ENCODE assay signal across 17 mouse cellular contexts in genomic region chr16:85150902-85151301, GRCm38 (mm10). TPM values are rescaled to one million over a fixed set of nuclear protein-coding genes. Genes with fewer than 3 reads are reported as not detected.
DNase-seq lines count a peak whose midpoint lies in the region; ATAC-seq and TF ChIP-seq lines count a peak whose summit lies in the region.
"Had no signal": no experiment of that assay in that cellular context is flagged by ENCODE, and none has a peak within 500 bp of the region (broad histone marks: within the 10 kb centered on the region; RNA-seq: fewer than 3 reads in every experiment).

No protein-coding gene starts in this region.

- H3K4me3 ChIP-seq in gastrocnemius, adult 2 months, result peak overlapping the region; percentile 47
- no peak overlapping the region for H3K4me3 ChIP-seq in kidney, embryonic 15.5 days (replicated peaks)
- no peak overlapping the region for H3K4me3 ChIP-seq in neural tube, embryonic 13.5 days
- H3K4me3 ChIP-seq in neural tube, embryonic 15.5 days (replicated peaks), result no peak overlapping the region
- H3K4me3 ChIP-seq in heart, postnatal 0 days (ENCODE audit: low read depth, low read length), result peak overlapping the region; percentile 11; the same call in 1 of the 2 replicates
- H3K4me3 ChIP-seq: liver, embryonic 12.5 days had no signal

- ATAC-seq in kidney, embryonic 15.5 days (replicated peaks; ENCODE audit: low FRiP score), result no peak
- ATAC-seq in neural tube, embryonic 13.5 days (ENCODE audit: low read depth), result no peak
- no peak for ATAC-seq in neural tube, embryonic 15.5 days (ENCODE audit: low FRiP score)
- ATAC-seq in heart, postnatal 0 days (ENCODE audit: insufficient read depth, low read depth), result no peak
- ATAC-seq: liver, embryonic 12.5 days had no signal

- no peaks in the 10 kb centered on the region; the same call in 1 of the 2 replicates for H3K36me3 ChIP-seq in kidney, embryonic 15.5 days
- peaks cover 6% of the 10 kb centered on the region; the same call in 1 of the 2 replicates for H3K36me3 ChIP-seq in neural tube, embryonic 13.5 days
- H3K36me3 ChIP-seq in neural tube, embryonic 15.5 days, result no peaks in the 10 kb centered on the region
- H3K36me3 ChIP-seq in heart, postnatal 0 days (replicated peaks; ENCODE audit: control insufficient read depth, insufficient read depth, low read length), result no peaks in the 10 kb centered on the region
- H3K36me3 ChIP-seq: liver, embryonic 12.5 days had no signal

- 11% methylated on average over 9 of the region's 9 CpGs for WGBS in kidney, embryonic 15.5 days
- WGBS in neural tube, embryonic 13.5 days, result 56% methylated on average over 9 of the region's 9 CpGs
- WGBS in neural tube, embryonic 15.5 days, result 57% methylated on average over 9 of the region's 9 CpGs
- 22% methylated on average over 9 of the region's 9 CpGs for WGBS in heart, postnatal 0 days

- TF ChIP-seq CTCF in gastrocnemius, adult 2 months (IDR thresholded peaks at IDR 0.05), result no peak
- TF ChIP-seq CTCF in heart, postnatal 0 days (IDR thresholded peaks at IDR 0.05; ENCODE audit: low read depth), result no peak

- peak; percentile 37 for DNase-seq in gastrocnemius, adult 2 months
- no peak for DNase-seq in gastrocnemius, postnatal 4 days (ENCODE audit: low spot score in 2 of 2)
- no peak for DNase-seq in kidney, adult 8-10 months
- DNase-seq in heart, postnatal 0 days (ENCODE audit: low spot score), result no peak
- no peak for DNase-seq in neural tube, embryonic 10.5 days (ENCODE audit: extremely low spot score, low spot score)
- DNase-seq: adrenal gland, postnatal 25 days; layer of hippocampus, postnatal 36 days; left cerebral cortex, postnatal 4 days; lung, postnatal 36 days; right cerebral cortex, postnatal 25 days; thymus, postnatal 36 days had no signal

- TF ChIP-seq EP300 in heart, postnatal 0 days (IDR thresholded peaks at IDR 0.05; ENCODE audit: low read depth), result no peak

- H3K4me2 ChIP-seq in kidney, embryonic 15.5 days, result peak overlapping the region; percentile 12; the same call in 1 of the 2 replicates
- no peak overlapping the region for H3K4me2 ChIP-seq in neural tube, embryonic 13.5 days
- no peak overlapping the region for H3K4me2 ChIP-seq in neural tube, embryonic 15.5 days
- H3K4me2 ChIP-seq in heart, postnatal 0 days (ENCODE audit: low read depth, low read length), result peak overlapping the region; percentile 44; the same call in 1 of the 2 replicates
- H3K4me2 ChIP-seq: liver, embryonic 12.5 days; midbrain, embryonic 11.5 days had no signal

- H3K27me3 ChIP-seq in kidney, embryonic 15.5 days, result no peaks in the 10 kb centered on the region
- H3K27me3 ChIP-seq in neural tube, embryonic 13.5 days, result no peaks in the 10 kb centered on the region
- no peaks in the 10 kb centered on the region for H3K27me3 ChIP-seq in neural tube, embryonic 15.5 days (replicated peaks)
- no peaks in the 10 kb centered on the region for H3K27me3 ChIP-seq in heart, postnatal 0 days (ENCODE audit: control insufficient read depth, insufficient read depth, low read length)
- H3K27me3 ChIP-seq: liver, embryonic 12.5 days had no signal

- H3K9me3 ChIP-seq in kidney, embryonic 15.5 days (replicated peaks), result no peaks in the 10 kb centered on the region
- no peaks in the 10 kb centered on the region for H3K9me3 ChIP-seq in neural tube, embryonic 13.5 days
- no peaks in the 10 kb centered on the region for H3K9me3 ChIP-seq in neural tube, embryonic 15.5 days (replicated peaks)
- H3K9me3 ChIP-seq in heart, postnatal 0 days (replicated peaks; ENCODE audit: control insufficient read depth, low read length), result no peaks in the 10 kb centered on the region
- H3K9me3 ChIP-seq: liver, embryonic 12.5 days had no signal

- peak overlapping the region; percentile 77 for H3K27ac ChIP-seq in gastrocnemius, adult 2 months
- H3K27ac ChIP-seq in kidney, embryonic 15.5 days, result peak overlapping the region; percentile 55
- H3K27ac ChIP-seq in neural tube, embryonic 13.5 days (replicated peaks), result 0 out of 2 replicates have a peak overlapping the region, but pooled peaks have one; percentile 13
- H3K27ac ChIP-seq in neural tube, embryonic 15.5 days (replicated peaks), result no peak overlapping the region
- peak overlapping the region; percentile 76 for H3K27ac ChIP-seq in heart, postnatal 0 days (ENCODE audit: low read depth)
- H3K27ac ChIP-seq: liver, embryonic 12.5 days had no signal

- peaks cover 69% of the 10 kb centered on the region for H3K4me1 ChIP-seq in kidney, embryonic 15.5 days
- peaks cover 63% of the 10 kb centered on the region for H3K4me1 ChIP-seq in neural tube, embryonic 13.5 days (replicated peaks)
- H3K4me1 ChIP-seq in neural tube, embryonic 15.5 days, result peaks cover 40% of the 10 kb centered on the region
- H3K4me1 ChIP-seq in heart, postnatal 0 days (ENCODE audit: control insufficient read depth, insufficient read depth), result peaks cover 62% of the 10 kb centered on the region

- intact Hi-C loops in gastrocnemius, adult 2 months (cut with DNase I), result no loop called here

- no peak overlapping the region for H3K9ac ChIP-seq in kidney, embryonic 15.5 days
- no peak overlapping the region for H3K9ac ChIP-seq in neural tube, embryonic 13.5 days
- H3K9ac ChIP-seq in neural tube, embryonic 15.5 days (replicated peaks), result no peak overlapping the region; the same call in 1 of the 2 replicates
- H3K9ac ChIP-seq in heart, postnatal 0 days (replicated peaks; ENCODE audit: low read depth, low read length), result 0 out of 2 replicates have a peak overlapping the region, but pooled peaks have one; percentile 29
- H3K9ac ChIP-seq: liver, embryonic 12.5 days had no signal

RNA-seq across cellular contexts. Expression of gene App, which starts 22.7 kb away (rescaled TPM):
- total RNA-seq in gastrocnemius, adult 2 months (2021), result 100 to 1,000 TPM in 1 of 2 experiments, 10 to 100 TPM in 1; 66.5 to 103 TPM
- total RNA-seq in gastrocnemius, postnatal 4 days (2021), result 100 to 1,000 TPM; 259 to 283 TPM
- 269 and 292 TPM in 2 replicates for polyA plus RNA-seq in kidney, embryonic 15.5 days (2015; fragmentation: Nextera tagmentation; extraction: Ambion mirVana)
- 388 and 419 TPM in 2 replicates for polyA plus RNA-seq in neural tube, embryonic 13.5 days (2015; fragmentation: Nextera tagmentation; extraction: Ambion mirVana)
- polyA plus RNA-seq in neural tube, embryonic 15.5 days (2015; fragmentation: Nextera tagmentation; extraction: Ambion mirVana), result 454 and 487 TPM in 2 replicates
- 139 and 171 TPM in 2 replicates for total RNA-seq in heart, postnatal 0 days (2014; rRNA removed; ENCODE audit: low replicate concordance)
- polyA plus RNA-seq in heart, postnatal 0 days (2015; fragmentation: Nextera tagmentation; extraction: Ambion mirVana), result 119 and 122 TPM in 2 replicates
- total RNA-seq: MEL had no signal

Comparison
In these comparisons a context has a peak if more than half of its experiments do, and no peak if none do; other contexts are left out.
1. H3K4me3 ChIP-seq: peak in gastrocnemius, adult 2 months (single experiment) and heart, postnatal 0 days (single experiment); none in kidney, embryonic 15.5 days (single experiment), neural tube, embryonic 13.5 days (single experiment) and neural tube, embryonic 15.5 days (single experiment).
2. H3K4me2 ChIP-seq: peak in kidney, embryonic 15.5 days (single experiment) and heart, postnatal 0 days (single experiment); none in neural tube, embryonic 13.5 days (single experiment) and neural tube, embryonic 15.5 days (single experiment).